Mouse (Mus musculus) embryonic facial prominence, embryonic 15.5 days (tissue): Measurements from ENCODE around the gene Ank3. TPM values are rescaled to one million over a fixed set of nuclear protein-coding genes. Genes with fewer than 3 reads are reported as not detected.
A peak's percentile ranks its signal among the peaks of the same experiment; 100 is the strongest.

ENCODE experiments used
- ATAC-seq: fragments of 200-750 bp; cut with Nextera tagmentation; 2 replicates; pipeline ENCODE4 v1.8.0; 2017; ENCODE audit warnings: low read depth, moderate TSS enrichment; ENCODE audit not compliant: insufficient number of reproducible peaks, low FRiP score, low TSS enrichment
- H3K27ac ChIP-seq: fragments of 300-500 bp; sonication (generic); replicated peaks from 2 replicates; pipeline ENCODE4 v1.5.1; 2015; ENCODE audit warnings: mild to moderate bottlenecking, inconsistent platforms
- H3K27me3 ChIP-seq: fragments of 300-500 bp; sonication (generic); 2 replicates; pipeline ENCODE4 v1.6.1; 2015; ENCODE audit warnings: inconsistent platforms
- H3K36me3 ChIP-seq: fragments of 300-500 bp; sonication (generic); 2 replicates; pipeline ENCODE4 v1.6.1; 2015; ENCODE audit warnings: mild to moderate bottlenecking, inconsistent platforms
- H3K4me1 ChIP-seq: fragments of 300-500 bp; sonication (generic); 2 replicates; pipeline ENCODE4 v1.6.1; 2015; ENCODE audit warnings: inconsistent platforms
- H3K4me2 ChIP-seq: fragments of 300-500 bp; sonication (generic); replicated peaks from 2 replicates; pipeline ENCODE4 v1.6.1; 2015; ENCODE audit warnings: mild to moderate bottlenecking, inconsistent platforms
- H3K4me3 ChIP-seq: fragments of 300-500 bp; sonication (generic); replicated peaks from 2 replicates; pipeline ENCODE4 v1.5.1; 2015; ENCODE audit warnings: mild to moderate bottlenecking, inconsistent platforms
- H3K9ac ChIP-seq: fragments of 300-500 bp; sonication (generic); 2 replicates; pipeline ENCODE4 v1.6.1; 2015; ENCODE audit warnings: inconsistent platforms
- H3K9me3 ChIP-seq: fragments of 300-500 bp; sonication (generic); replicated peaks from 2 replicates; pipeline ENCODE4 v1.6.1; 2016; ENCODE audit warnings: inconsistent platforms
- WGBS: fragments of 180-500 bp; shearing (Covaris S2); methylation state at CpG from one replicate; pipeline ENCODE4 v1.1.7; 2015; 5-methylcytosine and 5-hydroxymethylcytosine counted together
- polyA plus RNA-seq: library from polyadenylated mRNA; unstranded; fragments of >200 nt; fragmentation: Nextera tagmentation; extraction: Ambion mirVana; gene quantifications from 2 replicates; pipeline ENCODE4 v1.2.1, GENCODE M21; 2015

Gene Ank3
- polyA plus RNA-seq, 1 experiment from 2014 or later, result 24.3 TPM

GRCm38 (mm10) chr10:69738741-69739271 is 340.2 kb downstream of the Ank3 start:
- peaks cover 10% of the 10 kb centered on the region; the same call in 1 of the 2 replicates for H3K4me1 ChIP-seq
- ATAC-seq, result no peak
- no peaks in the 10 kb centered on the region for H3K36me3 ChIP-seq
- no peaks in the 10 kb centered on the region for H3K9me3 ChIP-seq
- no peak overlapping the region for H3K4me3 ChIP-seq
- H3K27me3 ChIP-seq, result no peaks in the 10 kb centered on the region
- H3K4me2 ChIP-seq, result no peak overlapping the region
- WGBS, result 37% methylated on average over 5 of the region's 5 CpGs
- no peak overlapping the region for H3K9ac ChIP-seq
- peak overlapping the region; percentile 31 for H3K27ac ChIP-seq

GRCm38 (mm10) chr10:69742528-69742927 is 344.0 kb downstream of the Ank3 start:
- no peaks in the 10 kb centered on the region for H3K27me3 ChIP-seq
- H3K36me3 ChIP-seq, result no peaks in the 10 kb centered on the region
- H3K4me2 ChIP-seq, result no peak overlapping the region
- no peak overlapping the region for H3K9ac ChIP-seq
- 80% methylated on average over 3 of the region's 3 CpGs for WGBS
- H3K9me3 ChIP-seq, result no peaks in the 10 kb centered on the region
- H3K4me1 ChIP-seq, result peaks cover 21% of the 10 kb centered on the region
- H3K4me3 ChIP-seq, result no peak overlapping the region
- H3K27ac ChIP-seq, result no peak overlapping the region
- ATAC-seq, result no peak

GRCm38 (mm10) chr10:69744181-69744580 is 345.6 kb downstream of the Ank3 start:
- Histone ChIP-seq H3K36me3 (no peaks in the 10 kb centered on the region), H3K4me3 (no peak overlapping the region), H3K27ac (no peak overlapping the region), H3K4me1 (peaks cover 13% of the 10 kb centered on the region), H3K9me3 (no peaks in the 10 kb centered on the region), H3K27me3 (no peaks in the 10 kb centered on the region), H3K9ac (no peak overlapping the region), H3K4me2 (0 out of 2 replicates have a peak overlapping the region, but pooled peaks have one; percentile 3)
- ATAC-seq, result no peak; the same call in 1 of the 2 replicates
- WGBS, result 31% methylated on average over 8 of the region's 8 CpGs

GRCm38 (mm10) chr10:69744871-69745270 is 346.3 kb downstream of the Ank3 start:
- ATAC-seq, result no peak
- no peaks in the 10 kb centered on the region for H3K27me3 ChIP-seq
- no peak overlapping the region for H3K4me3 ChIP-seq
- no peak overlapping the region for H3K27ac ChIP-seq
- H3K36me3 ChIP-seq, result no peaks in the 10 kb centered on the region
- no peaks in the 10 kb centered on the region for H3K9me3 ChIP-seq
- 61% methylated on average over 5 of the region's 5 CpGs for whole genome bisulfite sequencing
- H3K9ac ChIP-seq, result no peak overlapping the region
- no peak overlapping the region for H3K4me2 ChIP-seq
- peaks cover 11% of the 10 kb centered on the region for H3K4me1 ChIP-seq

- Histone ChIP-seq H3K9ac (no peak overlapping the region), H3K36me3 (no peaks in the 10 kb centered on the region), H3K27me3 (no peaks in the 10 kb centered on the region), H3K27ac (no peak overlapping the region), H3K4me2 (no peak overlapping the region), H3K9me3 (no peaks in the 10 kb centered on the region), H3K4me3 (no peak overlapping the region), H3K4me1 (peaks cover 11% of the 10 kb centered on the region)
- ATAC-seq, result no peak
- 59% methylated on average over 8 of the region's 8 CpGs for WGBS
Observed at GRCm38 (mm10) chr10:69746322-69746721, 347.7 kb downstream of the Ank3 start.

GRCm38 (mm10) chr10:69746730-69747129 is 348.2 kb downstream of the Ank3 start:
- WGBS, result 46% methylated on average over 5 of the region's 5 CpGs
- Histone ChIP-seq H3K4me3 (no peak overlapping the region), H3K4me2 (no peak overlapping the region), H3K4me1 (peaks cover 11% of the 10 kb centered on the region), H3K27me3 (no peaks in the 10 kb centered on the region), H3K27ac (no peak overlapping the region), H3K9me3 (no peaks in the 10 kb centered on the region), H3K36me3 (no peaks in the 10 kb centered on the region), H3K9ac (no peak overlapping the region)
- no peak for ATAC-seq

- no peaks in the 10 kb centered on the region for H3K4me1 ChIP-seq
- no peaks in the 10 kb centered on the region for H3K27me3 ChIP-seq
- H3K9ac ChIP-seq, result no peak overlapping the region
- no peaks in the 10 kb centered on the region for H3K36me3 ChIP-seq
- H3K27ac ChIP-seq, result no peak overlapping the region
- 40% methylated on average over 7 of the region's 7 CpGs for WGBS
- no peak for ATAC-seq
- H3K4me3 ChIP-seq, result no peak overlapping the region
- H3K9me3 ChIP-seq, result no peaks in the 10 kb centered on the region
- no peak overlapping the region for H3K4me2 ChIP-seq
Observed at GRCm38 (mm10) chr10:69751416-69751815, 352.8 kb downstream of the Ank3 start.

- WGBS, result 73% methylated on average over 11 of the region's 11 CpGs
- H3K27me3 ChIP-seq, result no peaks in the 10 kb centered on the region
- H3K36me3 ChIP-seq, result no peaks in the 10 kb centered on the region
- no peak overlapping the region for H3K27ac ChIP-seq
- no peaks in the 10 kb centered on the region for H3K9me3 ChIP-seq
- no peak for ATAC-seq
- no peak overlapping the region for H3K4me2 ChIP-seq
- no peaks in the 10 kb centered on the region for H3K4me1 ChIP-seq
- H3K9ac ChIP-seq, result no peak overlapping the region
- H3K4me3 ChIP-seq, result no peak overlapping the region
Observed at GRCm38 (mm10) chr10:69753464-69753863, 354.9 kb downstream of the Ank3 start.

- H3K4me2 ChIP-seq, result no peak overlapping the region
- no peak for ATAC-seq
- no peak overlapping the region for H3K27ac ChIP-seq
- no peaks in the 10 kb centered on the region for H3K4me1 ChIP-seq
- no peak overlapping the region for H3K4me3 ChIP-seq
- no peaks in the 10 kb centered on the region for H3K9me3 ChIP-seq
- H3K36me3 ChIP-seq, result no peaks in the 10 kb centered on the region
- H3K27me3 ChIP-seq, result no peaks in the 10 kb centered on the region
- no peak overlapping the region for H3K9ac ChIP-seq
- 59% methylated on average over 4 of the region's 4 CpGs for WGBS
Observed at GRCm38 (mm10) chr10:69756956-69757672, 358.5 kb downstream of the Ank3 start.

- WGBS, result 55% methylated on average over 7 of the region's 7 CpGs
Observed at GRCm38 (mm10) chr10:69762977-69763376, 364.4 kb downstream of the Ank3 start.

GRCm38 (mm10) chr10:69764402-69764801 is 365.8 kb downstream of the Ank3 start:
- H3K9ac ChIP-seq, result no peak overlapping the region
- WGBS, result 40% methylated on average over 4 of the region's 4 CpGs
- H3K4me1 ChIP-seq, result no peaks in the 10 kb centered on the region
- no peaks in the 10 kb centered on the region for H3K27me3 ChIP-seq
- H3K36me3 ChIP-seq, result no peaks in the 10 kb centered on the region
- no peak overlapping the region for H3K27ac ChIP-seq
- H3K9me3 ChIP-seq, result no peaks in the 10 kb centered on the region
- ATAC-seq, result no peak; the same call in 1 of the 2 replicates
- H3K4me2 ChIP-seq, result no peak overlapping the region
- no peak overlapping the region for H3K4me3 ChIP-seq

More at GRCm38 (mm10) chr10:69762977-69763376, 364.4 kb downstream of the Ank3 start:
- H3K27ac ChIP-seq, result no peak overlapping the region
- no peak for ATAC-seq
- no peaks in the 10 kb centered on the region for H3K4me1 ChIP-seq
- H3K27me3 ChIP-seq, result no peaks in the 10 kb centered on the region
- H3K4me2 ChIP-seq, result no peak overlapping the region
- no peaks in the 10 kb centered on the region for H3K9me3 ChIP-seq
- H3K36me3 ChIP-seq, result no peaks in the 10 kb centered on the region
- no peak overlapping the region for H3K4me3 ChIP-seq
- no peak overlapping the region for H3K9ac ChIP-seq
